Mouse (Mus musculus) cerebellum, postnatal 25 days (tissue): Measurements from ENCODE around the gene Zbtb17.

Experiments used
- DNase-seq, 2 experiments: peaks; one replicate each; pipeline ENCODE4 v3.0.0; 2021; ENCODE audit warnings: mixed read lengths in 2 of 2

Gene Zbtb17

DNA sequence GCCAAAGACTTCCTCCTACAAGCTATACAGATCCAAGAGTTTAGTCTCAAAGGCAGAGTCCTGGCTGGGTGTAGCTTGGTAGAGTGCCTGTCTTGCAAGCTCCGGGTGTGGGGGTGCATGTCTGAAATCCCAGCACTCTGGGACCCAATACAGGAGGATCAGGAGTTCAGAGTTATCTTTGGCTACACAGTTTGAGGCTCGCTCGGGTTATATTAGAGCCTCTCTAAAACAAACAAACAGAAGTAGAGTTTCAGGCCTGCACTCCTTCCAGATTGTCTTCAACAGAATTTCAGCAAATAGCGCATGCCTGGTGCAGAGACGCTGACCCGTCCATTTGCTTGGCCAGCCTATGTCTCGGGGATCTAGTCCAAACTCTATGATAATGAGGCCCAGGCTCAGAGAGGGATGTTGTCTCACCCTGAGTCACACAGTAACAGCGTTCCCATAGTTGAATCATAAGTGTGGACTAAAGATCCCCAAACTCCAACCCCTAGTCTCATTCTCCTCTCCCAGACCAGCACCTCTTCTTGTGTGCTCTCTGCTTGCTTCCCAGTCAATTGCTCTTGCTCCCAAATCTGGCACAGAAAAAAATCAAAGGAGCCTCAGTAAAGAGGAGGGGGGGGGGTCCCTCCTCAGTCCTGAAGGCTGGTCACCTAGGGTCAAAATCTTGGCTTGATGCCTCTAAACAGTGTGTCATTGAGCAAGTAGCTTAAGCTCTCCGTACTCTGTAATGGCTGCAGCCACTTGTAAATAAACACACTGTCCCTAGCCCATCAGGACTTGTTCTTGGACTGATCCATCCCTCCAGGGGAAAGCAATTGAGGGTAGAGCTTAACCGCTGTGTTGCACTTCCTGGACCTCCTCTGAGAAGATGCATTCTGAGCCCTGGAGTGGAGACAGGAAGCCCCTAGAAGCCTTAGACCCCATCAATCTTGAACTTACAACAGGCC lies 17.4 kb upstream of the Zbtb17 start:
- no peak for DNase-seq

GRCm38 (mm10) chr4:141427921-141428320 lies 16.5 kb upstream of the Zbtb17 start:
- DNase-seq: no peak

GRCm38 (mm10) chr4:141429381-141429780 lies 15.1 kb upstream of the Zbtb17 start:
- DNase-seq: no peak

DNA sequence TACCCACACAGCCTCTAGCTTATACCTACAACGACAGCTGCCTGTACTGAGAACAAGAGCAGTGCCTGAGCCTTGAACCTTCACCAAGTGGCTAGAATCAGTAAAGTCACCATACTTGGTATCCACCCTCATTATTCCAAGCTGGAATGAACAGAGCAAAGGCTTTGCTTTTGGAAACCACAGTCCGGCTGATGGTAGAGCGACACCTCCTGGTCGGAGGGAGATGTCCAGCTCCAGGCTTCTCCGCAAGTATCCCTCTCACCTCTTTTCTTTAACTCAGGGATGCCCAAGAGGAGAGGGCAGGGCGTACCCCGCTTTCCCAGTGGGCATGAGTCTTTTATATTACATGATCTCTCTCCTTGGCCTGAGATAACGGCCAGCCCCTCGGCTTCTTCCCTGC lies 14.6 kb upstream of the Zbtb17 start:
- peak in 1 of 2 experiments; percentile 43 for DNase-seq

- DNase-seq: peak; percentile 84 to 90
Measured at GRCm38 (mm10) chr4:141430997-141431396, 13.5 kb upstream of the Zbtb17 start.

GRCm38 (mm10) chr4:141432666-141433065 lies 11.8 kb upstream of the Zbtb17 start:
- peak; percentile 63 to 76 for DNase-seq

DNA sequence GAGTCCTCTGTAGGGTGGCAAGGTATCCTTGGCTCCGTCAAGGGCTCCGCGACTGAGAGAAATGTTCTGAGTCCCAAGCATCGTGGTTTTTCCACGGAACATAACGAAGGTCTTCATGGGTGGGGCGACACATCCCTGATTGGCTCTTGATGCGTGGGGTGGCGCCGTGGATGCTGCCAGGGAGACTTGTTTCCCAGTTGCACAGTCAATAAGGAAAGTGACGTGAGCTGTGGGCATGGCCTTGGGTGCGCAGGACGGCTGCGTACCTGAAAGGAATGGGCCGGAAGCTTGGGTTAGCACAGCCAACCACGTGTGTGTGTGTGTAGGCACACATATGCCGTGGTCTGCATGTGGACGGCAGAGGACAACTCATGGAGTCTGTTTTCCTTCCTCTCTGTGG lies 11.3 kb upstream of the Zbtb17 start:
- DNase-seq: no peak

GRCm38 (mm10) chr4:141435974-141436373 lies 8.5 kb upstream of the Zbtb17 start, which contains the start of gene Srarp:
TSS of gene Srarp (minus strand) at chr4:141436105.
- no peak for DNase-seq

- DNase-seq: peak in 1 of 2 experiments; percentile 1
Measured at GRCm38 (mm10) chr4:141439083-141439803, 5.2 kb upstream of the Zbtb17 start.

GRCm38 (mm10) chr4:141440877-141441276 lies 3.6 kb upstream of the Zbtb17 start:
- DNase-seq: no peak

- peak; percentile 2 to 11 for DNase-seq
Measured at GRCm38 (mm10) chr4:141443641-141444429, 619 bp upstream of the Zbtb17 start.

DNA sequence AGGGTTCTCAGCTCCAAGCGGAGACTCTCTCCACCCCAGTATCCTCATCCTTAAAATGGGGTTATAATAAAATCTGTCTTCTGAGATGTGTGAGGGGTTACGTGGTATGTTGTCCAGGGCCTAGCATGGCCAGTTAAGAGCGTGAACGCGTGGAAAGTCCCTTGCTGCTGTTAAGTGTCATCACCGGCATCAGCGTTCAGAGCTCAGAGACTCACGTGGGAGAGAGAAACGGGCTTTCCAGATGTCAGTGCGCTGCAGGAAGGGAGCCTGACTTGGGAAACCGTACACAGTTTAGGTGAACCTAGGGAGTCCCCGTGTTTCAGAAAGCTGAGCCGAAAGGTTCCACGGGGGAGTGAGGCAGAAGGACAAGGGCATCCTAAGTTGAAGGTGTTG lies 870 bp downstream of the Zbtb17 start:
- peak in 1 of 2 experiments; percentile 4 for DNase-seq

DNA sequence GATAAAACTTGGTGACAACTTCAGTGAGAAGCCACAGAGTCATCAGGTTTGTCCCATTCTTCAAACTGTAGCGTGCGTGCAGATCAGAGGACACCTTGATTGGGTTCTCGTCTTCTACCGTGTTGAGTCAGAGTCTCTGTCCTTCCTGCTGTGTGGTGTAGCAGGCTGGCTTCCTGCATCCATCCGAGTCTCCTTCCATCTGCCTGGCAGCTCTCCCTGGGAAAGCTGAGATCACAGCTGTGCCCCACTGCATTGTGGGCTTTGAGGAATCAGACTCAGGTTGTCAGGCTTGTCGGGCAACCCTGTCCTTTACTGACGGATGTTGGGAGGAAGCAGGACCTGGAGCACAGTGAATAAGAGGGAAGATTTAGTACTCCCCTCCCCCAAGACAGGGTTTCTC lies 1.8 kb downstream of the Zbtb17 start:
- DNase-seq: peak; percentile 5 to 8

GRCm38 (mm10) chr4:141451251-141451650 lies 6.8 kb downstream of the Zbtb17 start:
- no peak for DNase-seq

DNA sequence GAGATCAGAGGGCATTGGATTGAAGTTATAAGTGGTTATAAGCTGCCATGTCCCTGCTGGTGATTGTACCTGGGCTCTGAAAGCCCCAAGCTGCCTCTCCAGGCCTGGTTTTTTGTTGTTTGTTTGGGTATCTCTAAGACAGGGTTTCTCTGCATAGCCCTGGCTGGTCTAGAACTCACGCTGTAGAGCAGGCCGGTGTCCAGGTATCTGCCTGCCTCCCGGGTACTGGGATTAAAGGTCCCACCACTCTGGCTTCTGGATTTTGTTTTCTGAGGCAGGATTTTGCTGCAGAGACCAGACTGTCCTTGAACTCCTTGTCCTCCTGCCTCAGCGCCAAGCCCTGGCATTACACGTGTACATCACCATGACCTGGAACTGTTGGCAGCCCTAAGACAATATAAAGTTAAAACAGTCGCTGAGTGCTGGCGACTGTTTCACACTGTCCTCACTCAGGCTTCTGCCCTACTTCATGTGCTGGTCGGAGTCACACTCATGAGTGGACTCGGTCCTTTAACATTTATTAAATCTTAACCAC lies 7.5 kb downstream of the Zbtb17 start:
- no peak for DNase-seq

GRCm38 (mm10) chr4:141454581-141455350 lies 10.3 kb downstream of the Zbtb17 start:
- DNase-seq: peak; percentile 19 to 36

DNA sequence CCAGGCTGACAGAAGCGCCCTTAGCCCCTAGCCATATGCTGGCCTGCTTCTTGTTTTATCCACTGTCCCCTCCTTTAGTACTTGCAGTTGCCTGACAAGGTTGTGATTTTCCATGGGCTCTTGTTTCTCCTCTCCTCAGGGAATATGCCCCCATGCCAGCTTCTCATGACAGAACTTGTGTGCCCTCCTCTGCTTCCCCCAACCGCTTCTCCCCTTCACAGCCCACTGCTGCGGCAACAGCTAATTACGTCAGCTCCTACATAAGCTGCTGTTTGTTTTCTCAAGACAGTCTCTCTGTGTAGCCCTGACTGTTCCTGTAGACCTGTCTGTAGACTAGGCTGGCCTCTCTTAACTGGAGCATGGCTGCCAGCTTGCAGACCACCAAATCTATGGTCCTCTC lies 11.1 kb downstream of the Zbtb17 start:
- DNase-seq: peak; percentile 1 to 5

DNA sequence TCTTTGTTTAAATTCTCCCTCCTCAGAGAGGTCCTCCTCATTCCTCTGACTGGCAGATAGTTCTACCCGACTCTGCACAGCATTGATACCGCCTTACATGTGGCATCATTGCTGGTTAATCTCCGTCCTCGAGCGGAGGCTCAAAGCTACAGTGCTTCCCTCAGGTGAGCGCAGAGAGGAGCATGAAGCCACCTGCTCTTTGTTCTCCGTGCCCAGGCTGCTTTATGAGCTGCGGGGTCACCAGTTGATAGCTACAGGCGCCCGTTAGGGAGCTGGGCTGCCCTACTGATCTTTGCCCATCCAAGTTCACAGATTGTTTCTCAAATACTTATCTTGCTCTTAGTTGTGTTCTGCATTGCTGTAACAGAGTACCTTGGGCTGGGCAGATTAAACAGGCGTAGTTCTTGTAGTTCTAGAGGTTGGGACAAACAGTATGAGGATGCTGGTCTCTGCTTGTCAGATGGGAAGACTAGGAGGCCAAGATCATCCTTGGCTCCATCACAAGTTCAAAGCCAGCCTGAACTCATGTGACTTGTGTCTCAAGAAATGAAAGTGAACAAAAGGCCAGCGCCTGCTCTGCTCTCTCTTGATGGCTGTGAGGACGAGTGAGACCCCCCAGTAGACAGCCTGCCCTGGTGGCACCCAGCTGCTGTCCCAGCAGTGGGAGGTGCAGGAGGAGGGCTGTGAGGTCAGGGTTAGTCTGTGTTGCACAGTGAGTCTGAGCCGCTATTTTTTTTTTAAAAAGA lies 11.9 kb downstream of the Zbtb17 start:
- DNase-seq: peak; percentile 4 to 5

- DNase-seq: peak in 1 of 2 experiments; percentile 6
Measured at GRCm38 (mm10) chr4:141458236-141458635, 13.8 kb downstream of the Zbtb17 start.

DNA sequence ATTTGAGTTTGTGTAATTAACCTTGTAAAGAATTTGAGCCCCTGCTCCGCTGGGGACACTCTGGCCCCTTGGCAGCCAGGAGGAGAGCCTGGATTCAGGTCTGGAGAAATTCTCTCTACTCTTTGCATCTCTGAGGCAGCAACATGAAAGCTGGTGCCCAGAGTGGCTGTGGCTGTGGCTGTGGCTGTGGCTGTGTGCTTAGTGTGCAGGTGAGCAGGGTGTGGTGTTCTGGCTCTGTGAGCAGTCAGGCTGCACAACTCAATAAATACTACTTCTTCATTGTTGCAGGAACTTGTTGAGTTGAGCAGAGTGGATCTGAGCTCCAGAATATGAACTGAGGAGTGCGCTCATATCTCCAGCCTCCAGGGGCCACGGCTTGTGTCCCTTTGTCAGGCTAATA lies 14.4 kb downstream of the Zbtb17 start:
- peak in 1 of 2 experiments; percentile 3 for DNase-seq

DNA sequence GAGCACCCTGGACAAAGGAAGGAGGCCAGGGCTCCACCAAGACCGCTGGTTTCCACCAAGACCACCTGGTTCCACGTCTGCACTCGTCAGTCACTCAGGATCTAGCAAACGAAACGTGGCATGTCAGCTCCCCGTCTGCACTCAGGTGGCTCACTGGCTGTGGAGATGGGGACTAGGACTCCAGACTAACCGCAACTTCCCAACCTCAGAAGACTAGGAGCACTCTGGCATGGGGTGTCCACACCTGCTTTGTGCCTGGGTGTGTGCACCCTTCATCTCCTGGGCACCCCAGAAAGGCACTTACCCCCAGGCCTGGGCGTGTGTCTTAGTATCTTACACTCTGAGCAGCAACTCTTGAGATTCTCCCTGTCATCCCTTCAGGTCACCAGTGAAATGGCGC lies 15.3 kb downstream of the Zbtb17 start:
- DNase-seq: peak; percentile 4
